Mouse (Mus musculus) cerebellum, adult 2 months (tissue): ENCODE data around the gene Fam19a3.

Source experiments
- CTCF ChIP-seq: fragments of 200-500 bp; IDR thresholded peaks from 2 replicates; pipeline ENCODE4 v1.5.1; 2011; ENCODE audit warnings: low read depth, mild to moderate bottlenecking, control low read depth, low read length, moderate library complexity, borderline replicate concordance; ENCODE audit not compliant: insufficient read depth
- POLR2A ChIP-seq: fragments of 200-500 bp; IDR thresholded peaks from 2 replicates; pipeline ENCODE4 v1.6.1; 2011; ENCODE audit warnings: low read length, control low read depth, borderline replicate concordance; ENCODE audit not compliant: insufficient read depth

DNA sequence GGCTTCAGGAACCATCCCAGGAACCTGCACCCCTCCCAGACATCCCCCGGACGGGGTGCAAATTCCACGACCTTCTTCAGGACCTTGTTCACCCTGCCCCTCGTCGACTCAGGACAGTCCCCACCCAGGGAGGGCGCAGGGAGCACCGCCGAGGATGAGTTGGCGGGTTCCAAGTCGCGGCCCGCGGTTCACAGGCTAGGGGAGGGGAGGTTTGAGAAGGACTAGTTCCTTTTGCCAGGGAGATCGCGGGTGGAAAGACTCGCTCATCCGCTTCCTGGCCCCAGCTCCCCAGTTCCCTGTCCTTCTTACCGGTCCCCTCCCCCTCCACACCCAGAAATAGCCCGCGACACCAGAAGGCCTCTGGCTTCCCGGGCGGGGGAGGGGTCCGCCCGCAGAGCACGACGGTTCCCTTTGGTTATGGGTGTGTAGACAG, at the start of gene Fam19a3:
- TF ChIP-seq CTCF = no peak
- no peak for TF ChIP-seq POLR2A
